ENCODE assay signal across 8 mouse cellular contexts in the genomic region with DNA sequence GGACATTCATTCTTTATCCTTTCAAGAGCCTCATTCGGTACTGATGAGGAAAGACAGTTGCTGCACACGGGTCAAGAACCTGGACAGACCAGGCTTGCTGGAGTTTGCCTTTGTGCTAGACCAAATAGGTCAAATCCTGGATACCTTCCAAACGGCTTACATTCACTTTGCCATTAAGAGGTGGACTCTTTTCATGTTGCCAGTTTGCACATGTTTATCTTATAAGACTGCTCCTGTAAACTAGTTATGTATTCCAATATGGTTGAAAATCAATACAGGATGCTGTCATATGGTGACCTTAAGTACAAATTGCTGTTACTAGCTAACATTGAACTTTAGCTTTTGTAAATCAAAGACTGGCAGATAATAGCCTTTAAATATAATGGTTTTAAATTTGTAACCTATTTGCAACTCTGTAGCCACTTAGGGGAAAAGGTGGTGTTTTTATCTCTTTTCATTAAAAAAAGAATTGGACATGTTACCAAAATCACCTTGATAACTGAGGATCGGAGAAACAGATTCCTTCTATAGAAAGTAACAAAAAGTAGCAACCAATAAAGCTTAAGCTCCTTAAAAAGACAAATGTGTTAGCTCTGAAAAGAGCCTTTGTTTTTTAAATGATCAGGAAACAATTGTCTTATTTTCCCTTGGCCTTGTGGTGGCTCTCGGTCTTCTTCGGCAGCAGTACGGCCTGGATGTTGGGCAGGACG. TPM values are rescaled to one million over a fixed set of nuclear protein-coding genes. Genes with fewer than 3 reads are reported as not detected.
A peak's percentile ranks its signal among the peaks of the same experiment; 100 is the strongest.
DNase-seq lines count a peak whose midpoint lies in the region; ATAC-seq and TF ChIP-seq lines count a peak whose summit lies in the region.

No protein-coding gene starts in this region.

- no peak for TF ChIP-seq CTCF in CH12.LX (conservative IDR thresholded peaks at IDR 0.05 in 1 of 2, IDR thresholded peaks at IDR 0.05 in 1 of 2; ENCODE audit: low read depth in 2 of 2, low read length in 2 of 2)

- in situ Hi-C loops in CH12.LX (cut with MboI; ENCODE audit: low pct_ligation_motif_present, low pct_unique_long_range_greater_than_20kb, low sequenced_read_pairs), result no loop called here

- no peaks in the 10 kb centered on the region for H3K36me3 ChIP-seq in CH12.LX (replicated peaks in 1 of 2; ENCODE audit: control insufficient read depth in 1 of 2, insufficient read depth in 1 of 2, low read length in 1 of 2)
- H3K36me3 ChIP-seq in limb, embryonic 11.5 days (ENCODE audit: control insufficient read depth, insufficient read depth, low read length), result no peaks in the 10 kb centered on the region
- no peaks in the 10 kb centered on the region for H3K36me3 ChIP-seq in neural tube, embryonic 15.5 days

- WGBS in limb, embryonic 11.5 days, result 7% methylated on average over 8 of the region's 8 CpGs
- 3% methylated on average over 8 of the region's 8 CpGs for WGBS in neural tube, embryonic 15.5 days

- TF ChIP-seq POLR2A in CH12.LX (IDR thresholded peaks at IDR 0.05; ENCODE audit: low read depth, low read length), result peak; percentile 81

- H3K4me3 ChIP-seq in CH12.LX (replicated peaks in 1 of 3; ENCODE audit: low read depth in 2 of 3, low read length in 2 of 3, poor library complexity in 1 of 3), result peak overlapping the region; percentile 2 to 57 (median 37)
- peak overlapping the region; percentile 28 for H3K4me3 ChIP-seq in limb, embryonic 11.5 days (ENCODE audit: low read depth, low read length)
- H3K4me3 ChIP-seq in neural tube, embryonic 15.5 days (replicated peaks), result peak overlapping the region; percentile 40

- H3K9ac ChIP-seq in CH12.LX (ENCODE audit: insufficient read depth, low read depth), result peak overlapping the region; percentile 78
- peak overlapping the region; percentile 63 for H3K9ac ChIP-seq in limb, embryonic 11.5 days (ENCODE audit: low read length)
- 0 out of 2 replicates have a peak overlapping the region, but pooled peaks have one; percentile 30 for H3K9ac ChIP-seq in neural tube, embryonic 15.5 days (replicated peaks)

- no peak for TF ChIP-seq EP300 in CH12.LX (IDR thresholded peaks at IDR 0.05; ENCODE audit: low read length)

- peak; percentile 81 for DNase-seq in 3T3-L1 (ENCODE audit: low read depth, low spot score)
- DNase-seq in CH12.LX (ENCODE audit: extremely low read depth), result peak; percentile 68
- peak; percentile 69 for DNase-seq in limb, embryonic 11.5 days (ENCODE audit: low spot score)
- DNase-seq in B cell, adult 2 months, result no peak
- DNase-seq in ovary, postnatal 14 days (ENCODE audit: low spot score), result no peak

- H3K79me2 ChIP-seq in CH12.LX (replicated peaks; ENCODE audit: control insufficient read depth, extremely low read depth, insufficient read depth, poor library complexity, severe bottlenecking), result no peaks in the 10 kb centered on the region

- H3K27ac ChIP-seq in CH12.LX (ENCODE audit: insufficient read depth, low read depth), result peak overlapping the region; percentile 92
- peak overlapping the region; percentile 93 for H3K27ac ChIP-seq in limb, embryonic 11.5 days (replicated peaks; ENCODE audit: low read depth, low read length)
- H3K27ac ChIP-seq in neural tube, embryonic 15.5 days (replicated peaks), result peak overlapping the region; percentile 71

- no peaks in the 10 kb centered on the region for H3K9me3 ChIP-seq in CH12.LX (replicated peaks; ENCODE audit: low read length)
- no peaks in the 10 kb centered on the region for H3K9me3 ChIP-seq in limb, embryonic 11.5 days (ENCODE audit: control insufficient read depth, low read length)
- H3K9me3 ChIP-seq in neural tube, embryonic 15.5 days (replicated peaks), result no peaks in the 10 kb centered on the region

- H3K4me2 ChIP-seq in CH12.LX (ENCODE audit: insufficient read depth, low read depth, poor library complexity, severe bottlenecking), result peak overlapping the region; percentile 59
- H3K4me2 ChIP-seq in limb, embryonic 11.5 days (ENCODE audit: low read depth, severe bottlenecking), result peak overlapping the region; percentile 42
- peak overlapping the region; percentile 67 for H3K4me2 ChIP-seq in neural tube, embryonic 15.5 days

- peaks cover 0 to 30% of the 10 kb centered on the region in 2 experiments; a peak in 3 of 4 replicates for H3K4me1 ChIP-seq in CH12.LX (ENCODE audit: control insufficient read depth in 1 of 2, insufficient read depth in 2 of 2)
- H3K4me1 ChIP-seq in limb, embryonic 11.5 days (ENCODE audit: control insufficient read depth, insufficient read depth, low read length), result peaks cover 8% of the 10 kb centered on the region; the same call in 1 of the 2 replicates
- H3K4me1 ChIP-seq in neural tube, embryonic 15.5 days, result peaks cover 37% of the 10 kb centered on the region

- dilution Hi-C loops in CH12.LX (cut with MboI; ENCODE audit: extremely low pct_ligation_motif_present, extremely low pct_unique_long_range_greater_than_20kb, low sequenced_read_pairs), result no loop called here

- no peaks in the 10 kb centered on the region for H3K27me3 ChIP-seq in CH12.LX (replicated peaks)
- H3K27me3 ChIP-seq in limb, embryonic 11.5 days (ENCODE audit: control insufficient read depth, insufficient read depth, low read length), result no peaks in the 10 kb centered on the region
- H3K27me3 ChIP-seq in neural tube, embryonic 15.5 days (replicated peaks), result no peaks in the 10 kb centered on the region

- ATAC-seq in erythroblast, adult 5-6 weeks (replicated peaks; ENCODE audit: low FRiP score, poor library complexity, severe bottlenecking), result peak; percentile 13
- no peak for ATAC-seq in limb, embryonic 11.5 days (ENCODE audit: insufficient number of reproducible peaks, low FRiP score, low TSS enrichment, low read depth)
- no peak for ATAC-seq in neural tube, embryonic 15.5 days (ENCODE audit: low FRiP score)
- ATAC-seq in activated CD4-positive, CD25-positive, alpha-beta regulatory T cell, adult 4 months, result no peak

- no peak for TF ChIP-seq RAD21 in CH12.LX (IDR thresholded peaks at IDR 0.05; ENCODE audit: low read depth, low read length)

TF ChIP-seq in CH12.LX, 34 proteins besides CTCF, POLR2A, EP300 and RAD21 (continues in another document):
- TF ChIP-seq RCOR1 (conservative IDR thresholded peaks at IDR 0.05; ENCODE audit: low read depth, low read length) (peak; percentile 78; the same call in 1 of the 2 replicates), IRF4 (IDR thresholded peaks at IDR 0.05; ENCODE audit: low read depth, low read length) (no peak)

RNA-seq across cellular contexts. Expression of gene Hist1h2an, which starts 0.7 kb away (rescaled TPM):
- total RNA-seq in CH12.LX (2012; rRNA removed) (792 and 1,025 TPM in 2 replicates), CH12.LX (2014; rRNA removed) (3.0 and 4.7 TPM in 2 replicates)
- 7.1 TPM in 1 of 2 replicates, not detected in the other for polyA plus RNA-seq in CH12.LX (2012; ENCODE audit: insufficient read length, low read depth)
- total RNA-seq in erythroblast, adult 5-6 weeks (2015; ENCODE audit: low replicate concordance), result not detected in 2 replicates
- total RNA-seq in erythroblast, adult 5-6 weeks (2017; ENCODE audit: low replicate concordance), result 456 and 497 TPM in 2 replicates
- polyA plus RNA-seq in limb, embryonic 11.5 days (2014; fragmentation: Nextera tagmentation; extraction: Ambion mirVana), result 7.5 and 10.7 TPM in 2 replicates
- polyA plus RNA-seq in neural tube, embryonic 15.5 days (2015; fragmentation: Nextera tagmentation; extraction: Ambion mirVana), result 4.1 TPM in 1 of 2 replicates, not detected in the other
- 10 to 100 TPM in 1 of 2 experiments, 1 to 10 TPM in 1; 2.0 to 11.5 TPM for polyA plus RNA-seq in activated CD4-positive, CD25-positive, alpha-beta regulatory T cell, adult 4 months (2017; shearing (Covaris generic))

RNA-seq across cellular contexts. Expression of gene Hist1h2bp, which starts 0.9 kb away (rescaled TPM):
- total RNA-seq in CH12.LX (2012; rRNA removed), result 476 and 510 TPM in 2 replicates
- 2.7 and 3.6 TPM in 2 replicates for total RNA-seq in CH12.LX (2014; rRNA removed)
- polyA plus RNA-seq in CH12.LX (2012; ENCODE audit: insufficient read length, low read depth), result 0.60 and 1.3 TPM in 2 replicates
- total RNA-seq in erythroblast, adult 5-6 weeks (2015; ENCODE audit: low replicate concordance), result 4.4 and 5.8 TPM in 2 replicates
- 33.7 and 47.3 TPM in 2 replicates for total RNA-seq in erythroblast, adult 5-6 weeks (2017; ENCODE audit: low replicate concordance)
- polyA plus RNA-seq in limb, embryonic 11.5 days (2014; fragmentation: Nextera tagmentation; extraction: Ambion mirVana), result 1.7 and 4.9 TPM in 2 replicates
- polyA plus RNA-seq in neural tube, embryonic 15.5 days (2015; fragmentation: Nextera tagmentation; extraction: Ambion mirVana), result 0.56 and 1.8 TPM in 2 replicates
- polyA plus RNA-seq in activated CD4-positive, CD25-positive, alpha-beta regulatory T cell, adult 4 months (2017; shearing (Covaris generic)), result not detected

RNA-seq across cellular contexts. Expression of gene Hist1h3i, which starts 3.2 kb away (rescaled TPM):
- total RNA-seq in CH12.LX (2012; rRNA removed) (797 and 828 TPM in 2 replicates), CH12.LX (2014; rRNA removed) (7.7 and 21.2 TPM in 2 replicates)
- polyA plus RNA-seq in CH12.LX (2012; ENCODE audit: insufficient read length, low read depth), result 2.0 and 14.3 TPM in 2 replicates
- 143 and 204 TPM in 2 replicates for total RNA-seq in erythroblast, adult 5-6 weeks (2015; ENCODE audit: low replicate concordance)
- 142 and 186 TPM in 2 replicates for total RNA-seq in erythroblast, adult 5-6 weeks (2017; ENCODE audit: low replicate concordance)
- 294 and 298 TPM in 2 replicates for polyA plus RNA-seq in limb, embryonic 11.5 days (2014; fragmentation: Nextera tagmentation; extraction: Ambion mirVana)
- polyA plus RNA-seq in neural tube, embryonic 15.5 days (2015; fragmentation: Nextera tagmentation; extraction: Ambion mirVana), result 20.1 and 38.6 TPM in 2 replicates
- 1 to 10 TPM in 1 of 2 experiments, not detected in 1; 3.8 TPM for polyA plus RNA-seq in activated CD4-positive, CD25-positive, alpha-beta regulatory T cell, adult 4 months (2017; shearing (Covaris generic))

RNA-seq across cellular contexts. Expression of gene Hist1h1b, which starts 5.9 kb away (rescaled TPM):
- total RNA-seq in CH12.LX (2012; rRNA removed) (1,032 and 1,397 TPM in 2 replicates), CH12.LX (2014; rRNA removed) (12.2 and 16.6 TPM in 2 replicates)
- polyA plus RNA-seq in CH12.LX (2012; ENCODE audit: insufficient read length, low read depth), result 0.71 and 1.9 TPM in 2 replicates
- total RNA-seq in erythroblast, adult 5-6 weeks (2015; ENCODE audit: low replicate concordance), result 491 and 530 TPM in 2 replicates
- 1,333 and 2,653 TPM in 2 replicates for total RNA-seq in erythroblast, adult 5-6 weeks (2017; ENCODE audit: low replicate concordance)
- polyA plus RNA-seq in limb, embryonic 11.5 days (2014; fragmentation: Nextera tagmentation; extraction: Ambion mirVana), result 20.0 and 21.2 TPM in 2 replicates
- 2.2 and 5.8 TPM in 2 replicates for polyA plus RNA-seq in neural tube, embryonic 15.5 days (2015; fragmentation: Nextera tagmentation; extraction: Ambion mirVana)
- polyA plus RNA-seq in activated CD4-positive, CD25-positive, alpha-beta regulatory T cell, adult 4 months (2017; shearing (Covaris generic)), result 10 to 100 TPM; 28.3 to 35.3 TPM

RNA-seq across cellular contexts. Expression of gene Hist1h2bq, which starts 23.7 kb away (rescaled TPM):
- total RNA-seq in CH12.LX (2012; rRNA removed) (1,881 and 2,257 TPM in 2 replicates), CH12.LX (2014; rRNA removed) (17.1 and 32.4 TPM in 2 replicates)
- 4.1 and 4.3 TPM in 2 replicates for polyA plus RNA-seq in CH12.LX (2012; ENCODE audit: insufficient read length, low read depth)
- total RNA-seq in erythroblast, adult 5-6 weeks (2015; ENCODE audit: low replicate concordance), result 197 and 261 TPM in 2 replicates
- total RNA-seq in erythroblast, adult 5-6 weeks (2017; ENCODE audit: low replicate concordance), result 24.3 and 156 TPM in 2 replicates
- 21.3 and 25.2 TPM in 2 replicates for polyA plus RNA-seq in limb, embryonic 11.5 days (2014; fragmentation: Nextera tagmentation; extraction: Ambion mirVana)
- 3.9 and 10.2 TPM in 2 replicates for polyA plus RNA-seq in neural tube, embryonic 15.5 days (2015; fragmentation: Nextera tagmentation; extraction: Ambion mirVana)
- 1 to 10 TPM; 4.2 to 9.2 TPM for polyA plus RNA-seq in activated CD4-positive, CD25-positive, alpha-beta regulatory T cell, adult 4 months (2017; shearing (Covaris generic))

Comparison
In these comparisons a context has a peak if more than half of its experiments do, and no peak if none do; other contexts are left out.
1. DNase-seq: peak in 3T3-L1 (single experiment), CH12.LX (single experiment) and limb, embryonic 11.5 days (single experiment); none in B cell, adult 2 months (0 of 2) and ovary, postnatal 14 days (single experiment).
2. Peak in every context shown above with its lines, with median percentiles within 50 percentile points of each other: H3K27ac ChIP-seq, H3K4me2 ChIP-seq, H3K4me3 ChIP-seq and H3K9ac ChIP-seq.